19 mouse cellular contexts compared by ENCODE assay signal in genomic region chr4:62888736-62889135, GRCm38 (mm10).
"Had no signal": no experiment of that assay in that cellular context is flagged by ENCODE, and none has a peak within 500 bp of the region (broad histone marks: within the 10 kb centered on the region; RNA-seq: fewer than 3 reads in every experiment).

No protein-coding gene starts in this region.

- H3K4me3 ChIP-seq: kidney, embryonic 15.5 days; left cerebral cortex, adult 2 months; liver, embryonic 13.5 days; midbrain, embryonic 12.5 days; midbrain, embryonic 15.5 days; neural tube, embryonic 12.5 days; neural tube, embryonic 15.5 days; stomach, embryonic 15.5 days had no signal

- H3K36me3 ChIP-seq: kidney, embryonic 15.5 days; liver, embryonic 13.5 days; midbrain, embryonic 12.5 days; midbrain, embryonic 15.5 days; neural tube, embryonic 12.5 days; neural tube, embryonic 15.5 days; stomach, embryonic 15.5 days had no signal

- H3K9me3 ChIP-seq: kidney, embryonic 15.5 days; liver, embryonic 13.5 days; midbrain, embryonic 12.5 days; midbrain, embryonic 15.5 days; neural tube, embryonic 12.5 days; neural tube, embryonic 15.5 days; stomach, embryonic 15.5 days had no signal

- H3K4me1 ChIP-seq: liver, embryonic 13.5 days; midbrain, embryonic 15.5 days; neural tube, embryonic 12.5 days; stomach, embryonic 15.5 days had no signal

- H3K9ac ChIP-seq: kidney, embryonic 15.5 days; liver, embryonic 13.5 days; midbrain, embryonic 12.5 days; midbrain, embryonic 15.5 days; neural tube, embryonic 12.5 days; neural tube, embryonic 15.5 days; stomach, embryonic 15.5 days had no signal

- DNase-seq: kidney, adult 8-10 months; kidney, postnatal 10 days; kidney, postnatal 36 days; layer of hippocampus, postnatal 36 days; liver, embryonic 13.5 days; lung, adult 2 months; lung, postnatal 14 days; lung, postnatal 4 days; retina, postnatal 1 day; right cerebral cortex, postnatal 25 days; spleen, adult 18-20 months; thymus, postnatal 25 days had no signal

- ATAC-seq: midbrain, embryonic 15.5 days had no signal

- H3K27me3 ChIP-seq: liver, embryonic 13.5 days; midbrain, embryonic 15.5 days; neural tube, embryonic 12.5 days; neural tube, embryonic 15.5 days; stomach, embryonic 15.5 days had no signal

- H3K27ac ChIP-seq: kidney, embryonic 15.5 days; left cerebral cortex, adult 2 months; liver, embryonic 13.5 days; midbrain, embryonic 12.5 days; midbrain, embryonic 15.5 days; neural tube, embryonic 12.5 days; neural tube, embryonic 15.5 days; stomach, embryonic 15.5 days had no signal

- H3K4me2 ChIP-seq: kidney, embryonic 15.5 days; liver, embryonic 13.5 days; midbrain, embryonic 12.5 days; midbrain, embryonic 15.5 days; neural tube, embryonic 12.5 days; neural tube, embryonic 15.5 days; stomach, embryonic 15.5 days had no signal
